Mouse (Mus musculus) CH12.LX (cell line): Measurements from ENCODE around the gene Tppp. TPM values are rescaled to one million over a fixed set of nuclear protein-coding genes. Genes with fewer than 3 reads are reported as not detected.

Experiments
- DNase-seq: peaks from one replicate; pipeline ENCODE4 v3.0.0-alpha.2; 2013; ENCODE audit errors: extremely low read depth
- H3K27ac ChIP-seq: 2 replicates; pipeline ENCODE4 v1.5.1; 2012; ENCODE audit warnings: low read depth, mild to moderate bottlenecking, control low read depth, moderate library complexity; ENCODE audit not compliant: insufficient read depth
- H3K27me3 ChIP-seq: replicated peaks from 2 replicates; pipeline ENCODE3; 2012; ENCODE audit warnings: inconsistent platforms
- H3K36me3 ChIP-seq, 2 experiments: replicated peaks in 1 of 2; 2 replicates each; pipeline versions ENCODE3 to v1.6.1; 2012; ENCODE audit warnings: inconsistent platforms in 1 of 2, low read length in 1 of 2, mild to moderate bottlenecking in 1 of 2, mixed read lengths in 1 of 2, moderate library complexity in 1 of 2; ENCODE audit not compliant: control insufficient read depth in 1 of 2, insufficient read depth in 1 of 2
- H3K4me1 ChIP-seq, 2 experiments: 2 replicates each; pipeline ENCODE4 v1.6.1; 2012; ENCODE audit warnings: inconsistent platforms in 1 of 2, moderate library complexity in 1 of 2; ENCODE audit not compliant: insufficient read depth in 2 of 2, control insufficient read depth in 1 of 2
- H3K4me2 ChIP-seq: 2 replicates; pipeline ENCODE4 v1.6.1; 2012; ENCODE audit warnings: low read depth, mild to moderate bottlenecking, control low read depth; ENCODE audit not compliant: poor library complexity, insufficient read depth, severe bottlenecking
- H3K4me3 ChIP-seq, 3 experiments: fragments of 150-350 bp in 1 of 3; sonication (generic) in 1 of 3; replicated peaks in 1 of 3; 2 replicates each; pipeline versions ENCODE3 to v1.5.1; 2011 to 2012; ENCODE audit warnings: low read depth in 2 of 3, low read length in 2 of 3, mild to moderate bottlenecking in 2 of 3, moderate library complexity in 2 of 3, control low read depth in 1 of 3, improper control_type of control experiment in 1 of 3, inconsistent platforms in 1 of 3, mixed read lengths in 1 of 3; ENCODE audit not compliant: poor library complexity in 1 of 3
- H3K79me2 ChIP-seq: replicated peaks from 2 replicates; pipeline ENCODE4 v1.6.1; 2012; ENCODE audit warnings: mild to moderate bottlenecking, moderate library complexity; ENCODE audit not compliant: control insufficient read depth, poor library complexity, insufficient read depth, severe bottlenecking; ENCODE audit errors: extremely low read depth
- H3K9ac ChIP-seq: 2 replicates; pipeline ENCODE4 v1.6.1; 2012; ENCODE audit warnings: low read depth, mild to moderate bottlenecking, control low read depth, moderate library complexity; ENCODE audit not compliant: insufficient read depth
- H3K9me3 ChIP-seq: replicated peaks from 2 replicates; pipeline ENCODE3; 2012; ENCODE audit warnings: low read length, inconsistent platforms, mixed read lengths
- CHD1 ChIP-seq: IDR thresholded peaks from 2 replicates; pipeline ENCODE4 v1.6.1; 2012; ENCODE audit warnings: low read depth, low read length, improper control_type of control experiment, inconsistent platforms
- CHD2 ChIP-seq: IDR thresholded peaks from 2 replicates; pipeline ENCODE4 v1.6.1; 2011; ENCODE audit warnings: low read length, improper control_type of control experiment
- CTCF ChIP-seq, 2 experiments: IDR thresholded peaks in 1 of 2; conservative IDR thresholded peaks in 1 of 2; 2 replicates each; pipeline ENCODE4 v1.5.1; 2011 to 2012; ENCODE audit warnings: low read depth in 2 of 2, low read length in 2 of 2, improper control_type of control experiment in 1 of 2, inconsistent platforms in 1 of 2, mild to moderate bottlenecking in 1 of 2, moderate library complexity in 1 of 2
- ELF1 ChIP-seq: IDR thresholded peaks from 2 replicates; pipeline ENCODE4 v1.6.1; 2014; ENCODE audit warnings: low read depth, mild to moderate bottlenecking, inconsistent platforms, low read length, improper control_type of control experiment
- EP300 ChIP-seq: IDR thresholded peaks from 2 replicates; pipeline ENCODE4 v1.6.1; 2011; ENCODE audit warnings: low read length, improper control_type of control experiment
- ETS1 ChIP-seq: conservative IDR thresholded peaks from 2 replicates; pipeline ENCODE4 v1.6.1; 2012; ENCODE audit warnings: low read depth, mild to moderate bottlenecking, inconsistent platforms, low read length, improper control_type of control experiment, moderate library complexity
- GABPA ChIP-seq: IDR thresholded peaks from 2 replicates; pipeline ENCODE4 v1.6.1; 2012; ENCODE audit warnings: low read depth, low read length, improper control_type of control experiment, inconsistent platforms; ENCODE audit not compliant: insufficient replicate concordance
- HCFC1 ChIP-seq: IDR thresholded peaks from 2 replicates; pipeline ENCODE4 v1.6.1; 2012; ENCODE audit warnings: low read depth, mild to moderate bottlenecking, inconsistent platforms, low read length, improper control_type of control experiment
- JUND ChIP-seq: conservative IDR thresholded peaks from 2 replicates; pipeline ENCODE4 v1.6.1; 2011; ENCODE audit warnings: low read depth, low read length, improper control_type of control experiment
- KAT2A ChIP-seq: IDR thresholded peaks from 2 replicates; pipeline ENCODE4 v1.6.1; 2012; ENCODE audit warnings: low read length, improper control_type of control experiment, inconsistent platforms; ENCODE audit not compliant: insufficient replicate concordance
- MAFK ChIP-seq: IDR thresholded peaks from 2 replicates; pipeline ENCODE4 v1.6.1; 2011; ENCODE audit warnings: low read length, improper control_type of control experiment; ENCODE audit not compliant: insufficient replicate concordance
- MXI1 ChIP-seq: IDR thresholded peaks from 2 replicates; pipeline ENCODE4 v1.6.1; 2011; ENCODE audit warnings: mild to moderate bottlenecking, low read depth, low read length, improper control_type of control experiment
- MYC ChIP-seq: IDR thresholded peaks from 2 replicates; pipeline ENCODE4 v1.6.1; 2011; ENCODE audit warnings: low read depth, mild to moderate bottlenecking, improper control_type of control experiment, low read length
- NELFE ChIP-seq: IDR thresholded peaks from 2 replicates; pipeline ENCODE4 v1.6.1; 2011; ENCODE audit warnings: low read depth, low read length, improper control_type of control experiment
- NRF1 ChIP-seq: IDR thresholded peaks from 2 replicates; pipeline ENCODE4 v1.6.1; 2014; ENCODE audit warnings: low read depth, mild to moderate bottlenecking, inconsistent platforms, low read length, improper control_type of control experiment, moderate library complexity
- PAX5 ChIP-seq: IDR thresholded peaks from 2 replicates; pipeline ENCODE4 v1.6.1; 2012; ENCODE audit warnings: low read length, inconsistent platforms, mixed read lengths
- POLR2A ChIP-seq: IDR thresholded peaks from 2 replicates; pipeline ENCODE4 v1.6.1; 2011; ENCODE audit warnings: low read depth, mild to moderate bottlenecking, improper control_type of control experiment, low read length
- RAD21 ChIP-seq: IDR thresholded peaks from 2 replicates; pipeline ENCODE4 v1.6.1; 2011; ENCODE audit warnings: low read depth, mild to moderate bottlenecking, low read length, improper control_type of control experiment, moderate library complexity
- SIN3A ChIP-seq: IDR thresholded peaks from 2 replicates; pipeline ENCODE4 v1.6.1; 2012; ENCODE audit warnings: low read length, improper control_type of control experiment, inconsistent platforms
- TBP ChIP-seq: conservative IDR thresholded peaks from 2 replicates; pipeline ENCODE4 v1.6.1; 2011; ENCODE audit warnings: low read depth, low read length, improper control_type of control experiment
- TCF12 ChIP-seq: IDR thresholded peaks from 2 replicates; pipeline ENCODE4 v1.6.1; 2014; ENCODE audit warnings: low read depth, mild to moderate bottlenecking, inconsistent platforms, low read length, improper control_type of control experiment
- UBTF ChIP-seq: IDR thresholded peaks from 2 replicates; pipeline ENCODE4 v1.6.1; 2012; ENCODE audit warnings: low read depth, mild to moderate bottlenecking, inconsistent platforms, low read length, improper control_type of control experiment, moderate library complexity
- USF2 ChIP-seq: conservative IDR thresholded peaks from 2 replicates; pipeline ENCODE4 v1.6.1; 2011; ENCODE audit warnings: low read depth, low read length, improper control_type of control experiment
- ZC3H11A ChIP-seq: IDR thresholded peaks from 2 replicates; pipeline ENCODE4 v1.6.1; 2012; ENCODE audit warnings: low read depth, mild to moderate bottlenecking, inconsistent platforms, low read length, improper control_type of control experiment
- ZMIZ1 ChIP-seq: IDR thresholded peaks from 2 replicates; pipeline ENCODE4 v1.6.1; 2012; ENCODE audit warnings: low read depth, mild to moderate bottlenecking, inconsistent platforms, low read length, improper control_type of control experiment
- dilution Hi-C: fragments of 300-500 bp; cut with MboI; formaldehyde crosslinking; loops from 2 replicates; pipeline ENCODE4 v1.14.3; 2020; ENCODE audit warnings: low sequenced_read_pairs; ENCODE audit not compliant: extremely low pct_unique_long_range_greater_than_20kb, extremely low pct_ligation_motif_present
- in situ Hi-C: fragments of 300-500 bp; cut with MboI; formaldehyde crosslinking; loops from 3 replicates; pipeline ENCODE4 v1.14.3; 2019; ENCODE audit warnings: low sequenced_read_pairs, low pct_ligation_motif_present, low pct_unique_long_range_greater_than_20kb, mixed read lengths
- polyA plus RNA-seq: library from polyadenylated mRNA; unstranded; fragments of >175 nt; gene quantifications from 2 replicates; pipeline ENCODE4 v1.2.1, GENCODE M21; 2012; ENCODE audit warnings: low read depth; ENCODE audit not compliant: insufficient read length
- total RNA-seq, 2 experiments: library from RNA; depleted of rRNA; stranded (reverse); fragments of 300-350 nt in 1 of 2; fragments of >200 nt in 1 of 2; gene quantifications; 2 replicates each; pipeline ENCODE4 v1.2.3; 2012 to 2014

Tppp gene
- total and polyA plus RNA-seq, 3 experiments: 0.05 to 0.08 TPM; not detected in 1

- no peaks in the 10 kb centered on the region for H3K79me2 ChIP-seq
- H3K27me3 ChIP-seq: no peaks in the 10 kb centered on the region
- H3K36me3 ChIP-seq: no peaks in the 10 kb centered on the region
- TF ChIP-seq EP300 (no peak), POLR2A (no peak), CHD2 (no peak), ZC3H11A (no peak), MAFK (no peak), SIN3A (no peak), KAT2A (no peak)
- TF ChIP-seq, all 38 proteins: peak for 0
- Histone ChIP-seq H3K9ac (no peak overlapping the region), H3K4me3 (no peak overlapping the region), H3K9me3 (no peaks in the 10 kb centered on the region), H3K4me2 (no peak overlapping the region), H3K4me1 (0 out of 4 replicates have a peak, but pooled peaks cover 0 to 3% of the 10 kb centered on the region in 2 experiments), H3K27ac (no peak overlapping the region)
- in situ Hi-C loops: no loop called here
- dilution Hi-C loops: no loop called here
- DNase-seq: no peak
Measured at GRCm38 (mm10) chr13:73996456-73996855, 12.8 kb upstream of the Tppp start.

DNA sequence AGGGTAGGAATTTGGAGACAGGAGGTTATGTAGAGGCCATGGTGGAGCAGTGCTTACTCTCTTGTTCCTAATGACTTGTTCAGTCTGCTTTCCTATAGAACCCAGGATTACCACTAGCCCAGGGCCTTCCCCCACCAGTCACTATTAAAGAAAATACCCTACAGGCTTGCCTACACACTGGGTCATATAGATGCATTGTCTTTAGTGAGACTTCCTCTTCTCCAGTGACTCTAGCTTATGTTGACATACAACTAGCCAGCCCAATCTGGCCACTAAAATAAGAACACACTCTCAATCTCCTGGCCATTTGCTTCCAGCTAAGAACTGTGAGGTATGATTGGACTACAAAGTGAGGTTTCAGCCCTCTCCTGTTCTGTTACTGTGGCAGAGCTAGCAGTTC is 8.7 kb upstream of the Tppp start:
- DNase-seq: no peak

DNA sequence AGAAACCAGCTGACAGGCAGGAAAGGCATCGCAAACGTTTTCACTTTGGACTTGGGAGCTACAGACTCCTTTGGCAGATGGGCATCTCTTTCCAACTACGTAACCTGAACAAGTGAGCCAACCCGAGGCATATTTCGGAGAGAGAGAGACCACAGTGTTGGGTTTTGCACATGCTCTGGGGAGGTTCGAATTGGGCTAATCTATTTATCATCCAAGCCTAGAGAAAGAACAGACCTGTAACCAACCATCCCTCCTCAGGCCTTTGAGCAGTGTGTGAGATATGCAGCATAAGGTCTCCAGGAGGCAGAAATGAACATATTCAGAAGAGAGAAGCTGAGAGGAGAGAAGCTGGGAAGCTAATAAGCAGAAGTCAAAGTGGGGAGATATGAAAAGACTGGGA is 8.2 kb upstream of the Tppp start:
- TF ChIP-seq USF2 (no peak), NRF1 (no peak), SIN3A (no peak), MXI1 (no peak), ELF1 (no peak), EP300 (no peak), TBP (no peak), CTCF (conservative IDR thresholded peaks at IDR 0.05 in 1 of 2, IDR thresholded peaks at IDR 0.05 in 1 of 2; ENCODE audit: low read depth in 2 of 2, low read length in 2 of 2) (no peak), PAX5 (no peak), JUND (no peak), KAT2A (no peak), ETS1 (no peak)
- H3K27me3 ChIP-seq: peaks cover 3% of the 10 kb centered on the region
- dilution Hi-C loops: no loop called here

More for the DNA sequence above, 8.7 kb upstream of the Tppp start:
- peaks cover 3% of the 10 kb centered on the region for H3K27me3 ChIP-seq
- H3K27ac ChIP-seq: no peak overlapping the region
- no peaks in the 10 kb centered on the region for H3K79me2 ChIP-seq
- no peaks in the 10 kb centered on the region for H3K36me3 ChIP-seq
- H3K4me3 ChIP-seq: no peak overlapping the region
- no peaks in the 10 kb centered on the region for H3K9me3 ChIP-seq
- no peak overlapping the region for H3K9ac ChIP-seq
- TF ChIP-seq HCFC1 (no peak), EP300 (no peak), UBTF (no peak), JUND (no peak), ZMIZ1 (no peak), CHD1 (no peak), GABPA (no peak), NELFE (no peak), USF2 (no peak), ZC3H11A (no peak), SIN3A (no peak), TCF12 (no peak), MYC (no peak), TBP (no peak), RAD21 (no peak), ETS1 (no peak), ELF1 (no peak)
- in situ Hi-C loops: no loop called here
- dilution Hi-C loops: no loop called here
- H3K4me1 ChIP-seq: peaks cover 0 to 5% of the 10 kb centered on the region in 2 experiments; a peak in 2 of 4 replicates
- no peak overlapping the region for H3K4me2 ChIP-seq

More for the DNA sequence above, 8.2 kb upstream of the Tppp start:
- Histone ChIP-seq H3K9me3 (no peaks in the 10 kb centered on the region), H3K9ac (no peak overlapping the region), H3K4me1 (peaks cover 0 to 5% of the 10 kb centered on the region in 2 experiments; a peak in 2 of 4 replicates), H3K4me2 (no peak overlapping the region), H3K79me2 (no peaks in the 10 kb centered on the region), H3K4me3 (no peak overlapping the region), H3K36me3 (no peaks in the 10 kb centered on the region), H3K27ac (no peak overlapping the region)
- in situ Hi-C loops: no loop called here
- DNase-seq: no peak
